Mouse (Mus musculus): ENCODE results near the gene Disc1.
A peak's percentile ranks its signal among the peaks of the same experiment; 100 is the strongest.

GRCm38 (mm10) chr8:125169628-125170027 is 115.6 kb downstream of the Disc1 start:
- TF ChIP-seq CTCF (IDR thresholded peaks at IDR 0.05): no peak
- TF ChIP-seq EP300 (IDR thresholded peaks at IDR 0.05): peak; percentile 73
